Mouse (Mus musculus) liver, adult 2 months (tissue): ENCODE measurements around the gene Fgfr2. TPM values are rescaled to one million over a fixed set of nuclear protein-coding genes. Genes with fewer than 3 reads are reported as not detected.

ENCODE experiments used
- DNase-seq: peaks from one replicate; pipeline ENCODE4 v3.0.0-alpha.2; 2011; ENCODE audit warnings: low read depth, low spot score; ENCODE audit errors: extremely low read depth
- H3K27ac ChIP-seq: fragments of 200-500 bp; replicated peaks from 2 replicates; pipeline ENCODE4 v1.5.1; 2012; ENCODE audit warnings: low read depth, mild to moderate bottlenecking, control low read depth, inconsistent platforms, low read length; ENCODE audit not compliant: insufficient read depth
- H3K27me3 ChIP-seq: fragments of 200-500 bp; 2 replicates; pipeline ENCODE4 v1.6.1; 2012; ENCODE audit warnings: mild to moderate bottlenecking, moderate library complexity, low read length, inconsistent platforms; ENCODE audit not compliant: control insufficient read depth, insufficient read depth
- H3K36me3 ChIP-seq: fragments of 200-500 bp; 2 replicates; pipeline ENCODE4 v1.6.1; 2012; ENCODE audit warnings: low read length, inconsistent platforms; ENCODE audit not compliant: control insufficient read depth, insufficient read depth
- H3K4me1 ChIP-seq: fragments of 200-500 bp; 2 replicates; pipeline ENCODE4 v1.6.1; 2011; ENCODE audit warnings: low read length; ENCODE audit not compliant: control insufficient read depth, insufficient read depth
- H3K4me3 ChIP-seq: fragments of 200-500 bp; 2 replicates; pipeline ENCODE4 v1.5.1; 2011; ENCODE audit warnings: low read depth, mild to moderate bottlenecking, control low read depth, low read length, moderate library complexity; ENCODE audit not compliant: insufficient read depth
- H3K79me2 ChIP-seq: fragments of 200-500 bp; 2 replicates; pipeline ENCODE4 v1.6.1; 2012; ENCODE audit warnings: inconsistent platforms, mild to moderate bottlenecking, low read length, moderate library complexity; ENCODE audit not compliant: control insufficient read depth, insufficient read depth
- H3K9ac ChIP-seq: fragments of 200-500 bp; 2 replicates; pipeline ENCODE4 v1.6.1; 2012; ENCODE audit warnings: low read depth, mild to moderate bottlenecking, control low read depth, inconsistent platforms, low read length
- CTCF ChIP-seq: fragments of 200-500 bp; IDR thresholded peaks from 2 replicates; pipeline ENCODE4 v1.5.1; 2011; ENCODE audit warnings: low read depth, low read length, control low read depth
- POLR2A ChIP-seq: fragments of 200-500 bp; IDR thresholded peaks from 2 replicates; pipeline ENCODE4 v1.6.1; 2011; ENCODE audit warnings: low read length, control low read depth; ENCODE audit not compliant: insufficient read depth; ENCODE audit errors: extremely low read depth
- WGBS: fragments of 180-500 bp; shearing (Covaris S2); methylation state at CpG from one replicate; pipeline ENCODE4 v1.1.7; 2018; 5-methylcytosine and 5-hydroxymethylcytosine counted together
- polyA plus RNA-seq: library from polyadenylated mRNA; depleted of rRNA; stranded (reverse); fragments of >200 nt; gene quantifications from 2 replicates; pipeline ENCODE4 v1.2.3, GENCODE M21; 2012
- total RNA-seq: library from RNA; depleted of rRNA; stranded (reverse); fragments of >200 nt; gene quantifications from 2 replicates; pipeline ENCODE4 v1.2.3, GENCODE M21; 2014

The Fgfr2 gene
- total and polyA plus RNA-seq, 2 experiments: 16.7 to 35.2 TPM

DNA sequence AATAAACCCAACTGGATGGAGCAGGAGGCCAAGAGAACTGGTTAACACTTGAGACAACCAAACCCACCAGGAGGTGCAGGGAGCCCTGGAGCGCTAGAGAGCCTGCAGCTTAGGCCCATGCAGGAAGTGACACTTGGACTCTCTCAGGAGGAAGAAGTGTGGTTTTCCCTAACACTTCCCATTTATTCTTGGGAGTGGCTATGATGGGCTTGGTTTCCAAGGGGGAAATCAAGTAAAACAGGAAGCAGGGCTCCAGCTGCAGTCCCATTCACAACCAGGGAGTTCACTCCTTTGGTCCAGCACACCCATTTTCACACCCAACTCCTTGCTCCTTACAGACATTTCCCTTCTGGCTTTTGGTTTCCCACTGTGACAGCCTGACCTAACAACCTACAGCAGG, 44.2 kb downstream of the Fgfr2 start:
- no peak overlapping the region for H3K9ac ChIP-seq
- no peak for TF ChIP-seq CTCF
- TF ChIP-seq POLR2A: no peak
- no peaks in the 10 kb centered on the region for H3K36me3 ChIP-seq
- H3K4me1 ChIP-seq: no peaks in the 10 kb centered on the region
- no peak for DNase-seq
- H3K27me3 ChIP-seq: peaks cover 2% of the 10 kb centered on the region; the same call in 1 of the 2 replicates
- 79% methylated on average over 1 of the region's 1 CpGs for WGBS
- no peak overlapping the region for H3K27ac ChIP-seq
- H3K4me3 ChIP-seq: no peak overlapping the region
- H3K79me2 ChIP-seq: no peaks in the 10 kb centered on the region; the same call in 1 of the 2 replicates

DNA sequence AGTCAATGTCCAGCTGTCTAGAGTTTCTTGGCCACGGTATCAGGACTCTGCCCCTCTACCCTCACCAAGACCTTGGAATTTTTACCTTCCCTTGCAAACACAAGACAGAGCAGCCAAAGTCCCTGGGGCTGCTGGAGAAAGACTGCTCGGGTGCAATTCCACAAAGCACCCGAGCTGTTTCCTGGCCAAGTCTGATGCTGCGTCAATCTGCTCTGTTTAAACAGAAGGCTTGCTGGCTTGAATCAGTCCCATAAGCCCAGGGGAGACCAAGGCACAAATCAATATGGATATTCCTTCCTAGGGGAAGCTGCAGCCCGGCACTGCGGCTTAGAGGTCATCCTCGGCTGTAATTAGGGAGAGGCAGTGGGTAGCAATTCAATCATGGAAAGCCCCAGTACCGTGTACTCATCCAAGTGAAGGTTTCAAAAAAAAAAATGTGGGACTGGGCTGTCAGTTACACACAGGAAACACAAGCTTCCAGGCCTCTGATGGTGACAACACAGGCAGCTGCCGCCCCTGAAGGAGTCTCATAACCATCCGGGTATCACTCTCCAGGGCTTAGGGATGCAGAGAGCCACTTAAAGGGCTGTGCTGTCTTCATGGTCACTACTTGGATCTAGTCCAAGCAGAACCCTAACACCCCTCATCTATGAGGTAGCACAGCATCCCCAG, 48.6 kb downstream of the Fgfr2 start:
- no peak overlapping the region for H3K27ac ChIP-seq
- no peak overlapping the region for H3K4me3 ChIP-seq
- H3K79me2 ChIP-seq: no peaks in the 10 kb centered on the region
- DNase-seq: no peak
- TF ChIP-seq POLR2A (no peak), CTCF (no peak)
- no peaks in the 10 kb centered on the region for H3K4me1 ChIP-seq
- WGBS: 53% methylated on average over 10 of the region's 10 CpGs
- H3K36me3 ChIP-seq: no peaks in the 10 kb centered on the region
- H3K27me3 ChIP-seq: no peaks in the 10 kb centered on the region
- no peak overlapping the region for H3K9ac ChIP-seq

GRCm38 (mm10) chr7:133073147-133073651, 50.0 kb downstream of the Fgfr2 start:
- no peaks in the 10 kb centered on the region for H3K27me3 ChIP-seq
- H3K4me1 ChIP-seq: no peaks in the 10 kb centered on the region
- H3K79me2 ChIP-seq: no peaks in the 10 kb centered on the region
- 90% methylated on average over 9 of the region's 9 CpGs for WGBS
- H3K36me3 ChIP-seq: no peaks in the 10 kb centered on the region
- H3K27ac ChIP-seq: no peak overlapping the region
- DNase-seq: no peak
- no peak overlapping the region for H3K4me3 ChIP-seq
- TF ChIP-seq POLR2A: no peak
- no peak for TF ChIP-seq CTCF
- H3K9ac ChIP-seq: no peak overlapping the region

DNA sequence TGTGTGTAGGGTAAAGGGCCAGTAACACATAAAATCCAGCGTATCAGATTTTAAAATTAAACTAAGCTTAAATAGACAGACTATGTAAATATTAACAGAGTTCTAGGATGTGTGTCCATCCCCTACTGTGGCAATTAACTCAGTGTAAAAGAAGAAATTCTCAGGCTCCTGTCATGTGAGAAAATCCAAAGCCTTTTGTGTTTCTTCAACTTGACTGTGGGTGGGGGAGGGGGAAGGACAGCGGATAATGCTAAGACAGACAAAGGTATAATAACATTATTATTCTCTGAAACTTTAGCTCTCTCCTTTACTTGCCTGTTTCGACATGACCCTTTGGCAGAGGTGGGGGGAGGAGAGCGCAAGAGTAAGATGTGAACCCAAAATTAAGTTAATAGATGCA, 50.6 kb downstream of the Fgfr2 start:
- DNase-seq: no peak

GRCm38 (mm10) chr7:133067321-133067841, 55.8 kb downstream of the Fgfr2 start:
- Histone ChIP-seq H3K27me3 (no peaks in the 10 kb centered on the region), H3K4me3 (no peak overlapping the region), H3K9ac (no peak overlapping the region), H3K36me3 (no peaks in the 10 kb centered on the region), H3K79me2 (no peaks in the 10 kb centered on the region), H3K27ac (no peak overlapping the region), H3K4me1 (no peaks in the 10 kb centered on the region)
- WGBS: 88% methylated on average over 7 of the region's 7 CpGs
- no peak for DNase-seq
- no peak for TF ChIP-seq POLR2A
- TF ChIP-seq CTCF: no peak

More for the DNA sequence above, 50.6 kb downstream of the Fgfr2 start:
- Histone ChIP-seq H3K9ac (no peak overlapping the region), H3K27me3 (no peaks in the 10 kb centered on the region), H3K4me1 (no peaks in the 10 kb centered on the region), H3K27ac (no peak overlapping the region), H3K4me3 (no peak overlapping the region), H3K36me3 (no peaks in the 10 kb centered on the region), H3K79me2 (no peaks in the 10 kb centered on the region)
- TF ChIP-seq CTCF: no peak
- no peak for TF ChIP-seq POLR2A
- WGBS: 83% methylated on average over 4 of the region's 4 CpGs

DNA sequence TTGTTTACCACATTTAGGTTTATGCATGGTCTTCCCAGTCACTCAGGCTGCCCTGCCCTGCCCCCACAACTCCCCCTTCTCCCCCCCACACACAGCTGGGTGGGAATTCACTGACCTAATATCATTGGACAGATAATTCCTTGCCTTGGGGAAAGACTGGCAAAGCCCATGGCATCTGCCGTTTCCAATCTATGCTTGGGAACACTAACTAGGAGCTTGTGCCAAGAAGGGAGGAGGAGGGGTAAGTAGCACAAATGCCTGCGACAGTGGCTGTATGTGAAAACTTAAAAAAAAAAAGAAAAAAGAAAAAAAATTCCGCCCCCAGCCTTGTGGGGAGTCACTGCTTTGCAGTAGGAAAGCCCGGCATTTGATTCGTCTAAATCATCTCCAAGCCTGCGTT, 56.4 kb downstream of the Fgfr2 start:
- Histone ChIP-seq H3K27me3 (no peaks in the 10 kb centered on the region), H3K4me3 (no peak overlapping the region), H3K9ac (no peak overlapping the region), H3K4me1 (no peaks in the 10 kb centered on the region), H3K79me2 (no peaks in the 10 kb centered on the region), H3K36me3 (no peaks in the 10 kb centered on the region), H3K27ac (no peak overlapping the region)
- TF ChIP-seq CTCF (no peak), POLR2A (no peak)
- no peak for DNase-seq
- WGBS: 78% methylated on average over 6 of the region's 6 CpGs
